Mouse (Mus musculus): ENCODE measurements at regions not wholly inside any gene's neighbourhood (a gene's known extent, or its start where the extent isn't known, plus 50 kb on each side); places are given as distances from the start of the nearest gene placed in this dataset.

DNA sequence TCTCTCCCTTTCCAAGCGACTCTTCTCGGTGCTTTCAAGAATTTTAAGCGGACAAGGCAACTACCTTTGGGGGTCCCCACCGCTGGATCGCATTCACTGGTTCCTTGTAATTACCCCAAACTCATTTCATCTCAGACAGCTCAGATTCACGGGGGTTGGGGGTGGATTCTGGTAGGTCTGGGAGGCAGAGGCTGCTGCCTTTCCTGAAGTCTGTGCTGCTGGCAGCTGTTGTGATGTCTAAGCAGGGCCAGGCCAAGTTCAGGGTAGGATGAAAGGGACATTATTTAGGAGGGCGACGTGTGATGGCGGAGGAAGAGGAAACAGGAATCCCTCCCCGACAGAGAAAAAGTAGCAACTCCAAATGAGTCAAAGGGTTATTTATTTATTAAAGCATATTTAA, 102.8 kb upstream of the Tmem45b start:
- TF ChIP-seq POLR2A (IDR thresholded peaks at IDR 0.05; ENCODE audit: low read depth, low read length) = no peak
- no peak for TF ChIP-seq CTCF (conservative IDR thresholded peaks at IDR 0.05; ENCODE audit: insufficient read depth, insufficient read length, low read depth, low read length)
